Mouse (Mus musculus): ENCODE data around the gene Ak3.

GRCm38 (mm10) chr19:29055469-29055868, 7.7 kb upstream of the Ak3 start:
- no peak for TF ChIP-seq HCFC1 (IDR thresholded peaks at IDR 0.05; ENCODE audit: borderline replicate concordance, insufficient read depth, low read length)
- TF ChIP-seq MAFK (IDR thresholded peaks at IDR 0.05; ENCODE audit: insufficient read depth, low read depth, low read length), result no peak

All from ES-E14 (cell line).